Mouse (Mus musculus): ENCODE data around the gene Mtch1.

DNA sequence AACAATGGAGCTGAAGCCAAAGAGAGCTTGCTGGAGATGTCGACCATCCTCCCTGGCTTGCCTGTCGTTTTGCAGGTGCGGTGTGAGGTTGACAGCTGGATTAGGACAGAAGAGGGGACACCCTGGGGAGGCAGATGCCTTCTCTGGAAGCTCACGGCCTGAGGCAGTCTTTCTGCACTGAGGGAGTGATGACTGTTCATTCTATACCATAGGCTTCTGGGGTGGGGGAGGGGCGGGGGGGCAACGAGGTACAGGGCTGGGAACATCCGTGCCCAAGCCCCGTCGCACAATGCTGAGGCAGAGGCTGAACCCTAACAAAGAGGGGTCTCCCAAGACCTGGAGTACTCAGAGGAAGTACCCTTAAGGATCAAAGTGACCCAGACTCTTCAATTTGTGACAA is 9.1 kb upstream of the Mtch1 start:
- TF ChIP-seq CTCF (IDR thresholded peaks at IDR 0.05) = no peak
- no peak for TF ChIP-seq EP300 (IDR thresholded peaks at IDR 0.05)
